Mouse (Mus musculus): Measurements from ENCODE around the gene Ttc39d.

Gene Ttc39d

GRCm38 (mm10) chr17:80267065-80267464 is 59.8 kb downstream of the Ttc39d start:
- DNase-seq (ENCODE audit: low spot score in 2 of 2) = no peak
